In the genomic region with DNA sequence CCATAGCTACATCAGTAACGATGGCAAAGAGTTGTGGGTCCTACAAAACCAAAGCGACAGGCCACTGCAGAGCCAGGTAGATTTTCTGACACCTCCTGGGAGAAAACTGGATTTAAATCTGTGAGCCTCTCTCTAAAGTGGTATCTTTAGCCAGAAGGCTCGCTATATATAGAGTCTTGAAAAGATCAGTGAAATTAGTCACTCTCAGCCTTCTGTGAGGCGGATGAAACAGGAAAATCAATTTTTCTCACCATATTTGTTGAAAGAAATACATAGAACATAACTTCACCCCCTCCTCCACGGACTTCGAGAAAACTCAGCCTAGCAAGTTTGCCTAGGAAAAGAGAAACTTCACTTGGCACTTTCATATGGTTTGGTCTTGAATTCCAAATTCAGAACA, we compare ENCODE assay signal across 15 mouse cellular contexts. TPM values are rescaled to one million over a fixed set of nuclear protein-coding genes. Genes with fewer than 3 reads are reported as not detected.
"Had no signal": no experiment of that assay in that cellular context is flagged by ENCODE, and none has a peak within 500 bp of the region (broad histone marks: within the 10 kb centered on the region; RNA-seq: fewer than 3 reads in every experiment).

No protein-coding gene starts in this region.

- DNase-seq: kidney, adult 18-20 months; kidney, postnatal 14 days; layer of hippocampus, postnatal 36 days; lung, adult 2 months; lung, postnatal 36 days; thymus, adult 18-20 months; thymus, postnatal 14 days had no signal

- ATAC-seq: intestine, embryonic 15.5 days; lung, postnatal 0 days; midbrain, embryonic 13.5 days had no signal

- H3K27ac ChIP-seq: intestine, embryonic 15.5 days; limb, embryonic 13.5 days; liver, embryonic 15.5 days; midbrain, embryonic 13.5 days; stomach, postnatal 0 days had no signal

- H3K4me2 ChIP-seq: intestine, embryonic 15.5 days; limb, embryonic 13.5 days; liver, embryonic 15.5 days; midbrain, embryonic 13.5 days had no signal

- H3K36me3 ChIP-seq: intestine, embryonic 15.5 days; limb, embryonic 13.5 days; liver, embryonic 15.5 days had no signal

- H3K9me3 ChIP-seq: intestine, embryonic 15.5 days; limb, embryonic 13.5 days; liver, embryonic 15.5 days; midbrain, embryonic 13.5 days had no signal

- H3K9ac ChIP-seq: intestine, embryonic 15.5 days; limb, embryonic 13.5 days; liver, embryonic 15.5 days; midbrain, embryonic 13.5 days had no signal

- H3K27me3 ChIP-seq: intestine, embryonic 15.5 days; limb, embryonic 13.5 days; liver, embryonic 15.5 days; midbrain, embryonic 13.5 days had no signal

- H3K4me3 ChIP-seq: intestine, embryonic 15.5 days; limb, embryonic 13.5 days; liver, embryonic 15.5 days; midbrain, embryonic 13.5 days had no signal

- H3K4me1 ChIP-seq: intestine, embryonic 15.5 days; limb, embryonic 13.5 days; liver, embryonic 15.5 days had no signal

RNA-seq across cellular contexts. Expression of a gene that starts 54.4 kb away (rescaled TPM):
- total RNA-seq: liver, adult 2 months; megakaryocyte progenitor cell, adult 5-6 weeks had no signal
- polyA plus RNA-seq: liver, adult 2 months had no signal
